Mouse (Mus musculus) embryonic facial prominence, embryonic 10.5 days (tissue): ENCODE data around the gene Spag8. TPM values are rescaled to one million over a fixed set of nuclear protein-coding genes. Genes with fewer than 3 reads are reported as not detected.

Experiments used
- DNase-seq: peaks from one replicate; pipeline ENCODE4 v3.0.0-alpha.2; 2017; ENCODE audit warnings: low spot score
- H3K27ac ChIP-seq: fragments of 300-500 bp; sonication (generic); replicated peaks from 2 replicates; pipeline ENCODE4 v1.5.1; 2016; ENCODE audit warnings: mild to moderate bottlenecking
- H3K27me3 ChIP-seq: fragments of 300-500 bp; sonication (generic); replicated peaks from 2 replicates; pipeline ENCODE4 v1.6.1; 2016; ENCODE audit warnings: low read depth, mild to moderate bottlenecking; ENCODE audit not compliant: poor library complexity, severe bottlenecking
- H3K36me3 ChIP-seq: fragments of 300-500 bp; sonication (generic); replicated peaks from 2 replicates; pipeline ENCODE4 v1.6.1; 2016; ENCODE audit warnings: mild to moderate bottlenecking, moderate library complexity
- H3K4me1 ChIP-seq: fragments of 300-500 bp; sonication (generic); 2 replicates; pipeline ENCODE4 v1.6.1; 2016
- H3K4me3 ChIP-seq: fragments of 300-500 bp; sonication (generic); 2 replicates; pipeline ENCODE4 v1.5.1; 2016; ENCODE audit warnings: mild to moderate bottlenecking, moderate library complexity
- H3K9me3 ChIP-seq: fragments of 300-500 bp; sonication (generic); 2 replicates; pipeline ENCODE4 v1.6.1; 2016; ENCODE audit warnings: mild to moderate bottlenecking
- WGBS: fragments of 180-500 bp; shearing (Covaris S2); methylation state at CpG from one replicate; pipeline ENCODE4 v1.1.7; 2016; 5-methylcytosine and 5-hydroxymethylcytosine counted together
- microRNA-seq: library from miRNA; unstranded; fragments of <30 nt; microRNA quantifications from one replicate; pipeline ENCODE4, GENCODE M21; 2017
- polyA plus RNA-seq: library from polyadenylated mRNA; unstranded; fragments of >200 nt; fragmentation: Nextera tagmentation; extraction: Ambion mirVana; gene quantifications from 2 replicates; pipeline ENCODE4 v1.2.1, GENCODE M21; 2016

Gene Spag8
- polyA plus RNA-seq, 1 experiment from 2014 or later: 1.8 TPM

GRCm38 (mm10) chr4:43613060-43613730, 40.2 kb downstream of the Spag8 start:
- 62% methylated on average over 3 of the region's 3 CpGs for WGBS
- no peak for DNase-seq
- no peak overlapping the region for H3K4me3 ChIP-seq
- H3K36me3 ChIP-seq: no peaks in the 10 kb centered on the region
- no peaks in the 10 kb centered on the region for H3K27me3 ChIP-seq
- H3K9me3 ChIP-seq: no peaks in the 10 kb centered on the region
- no peak overlapping the region for H3K27ac ChIP-seq
- H3K4me1 ChIP-seq: no peaks in the 10 kb centered on the region

- H3K36me3 ChIP-seq: no peaks in the 10 kb centered on the region
- H3K27me3 ChIP-seq: no peaks in the 10 kb centered on the region
- DNase-seq: no peak
- H3K4me3 ChIP-seq: no peak overlapping the region
- 76% methylated on average over 10 of the region's 10 CpGs for WGBS
- H3K9me3 ChIP-seq: no peaks in the 10 kb centered on the region
- no peaks in the 10 kb centered on the region for H3K4me1 ChIP-seq
- H3K27ac ChIP-seq: no peak overlapping the region
Observed at GRCm38 (mm10) chr4:43612534-43612933, 40.9 kb downstream of the Spag8 start.

- Histone ChIP-seq H3K4me1 (no peaks in the 10 kb centered on the region), H3K4me3 (no peak overlapping the region), H3K36me3 (no peaks in the 10 kb centered on the region), H3K9me3 (no peaks in the 10 kb centered on the region), H3K27ac (no peak overlapping the region), H3K27me3 (no peaks in the 10 kb centered on the region)
- WGBS: 80% methylated on average over 9 of the region's 9 CpGs
- no peak for DNase-seq
Observed at GRCm38 (mm10) chr4:43604751-43605685, 48.4 kb downstream of the Spag8 start.

DNA sequence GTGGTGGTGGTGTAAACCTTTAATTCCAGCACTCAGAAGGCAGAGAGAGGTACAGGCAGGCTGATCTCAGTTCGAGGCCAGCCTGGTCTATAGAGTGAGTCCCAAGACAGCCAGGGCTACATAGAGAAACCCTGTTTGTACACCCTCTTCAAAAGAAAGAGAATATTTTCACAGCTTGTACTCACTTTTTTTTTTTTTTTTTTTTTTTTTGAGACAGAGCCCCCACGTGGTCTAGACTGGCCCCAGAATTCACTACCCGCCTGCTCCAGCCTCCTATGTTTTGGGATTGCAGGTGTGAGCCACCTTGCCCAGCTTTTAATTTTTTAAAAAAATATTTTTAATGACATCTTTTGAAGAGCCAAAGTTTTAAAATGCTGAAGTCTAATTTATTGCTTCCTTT, 49.3 kb downstream of the Spag8 start:
- Histone ChIP-seq H3K9me3 (no peaks in the 10 kb centered on the region), H3K27me3 (no peaks in the 10 kb centered on the region), H3K4me3 (no peak overlapping the region), H3K4me1 (no peaks in the 10 kb centered on the region), H3K36me3 (no peaks in the 10 kb centered on the region), H3K27ac (no peak overlapping the region)
- WGBS: 68% methylated on average over 3 of the region's 3 CpGs
- no peak for DNase-seq

Small RNA genes within 50 kb of the gene (microRNA-seq; reads per million reads assigned to microRNA genes)
- not detected for gene Gm25262

Other genes with a start within 250 kb of the Spag8 start
- 0.11 TPM in 1 of 2 replicates, not detected in the other for gene Fam166b, start 224.5 kb downstream of the Spag8 start, polyA plus RNA-seq
- gene Tesk1, start 211.7 kb downstream of the Spag8 start, polyA plus RNA-seq: 6.9 and 9.2 TPM in 2 replicates
- gene Cd72, start 199.0 kb downstream of the Spag8 start, polyA plus RNA-seq: 2.3 TPM in 2 replicates
- gene Sit1, start 169.9 kb downstream of the Spag8 start, polyA plus RNA-seq: not detected in 2 replicates
- 45.2 and 46.6 TPM in 2 replicates for gene Ccdc107, start 160.7 kb downstream of the Spag8 start, polyA plus RNA-seq
- gene Arhgef39, start 153.9 kb downstream of the Spag8 start, polyA plus RNA-seq: 44.1 and 48.2 TPM in 2 replicates
- 0.96 and 1.0 TPM in 2 replicates for gene Car9, start 146.6 kb downstream of the Spag8 start, polyA plus RNA-seq
- gene Tpm2, start 129.8 kb downstream of the Spag8 start, polyA plus RNA-seq: 59.4 and 61.1 TPM in 2 replicates
- gene Creb3, start 91.3 kb downstream of the Spag8 start, polyA plus RNA-seq: 35.7 and 36.0 TPM in 2 replicates
- 53.1 and 53.5 TPM in 2 replicates for gene Tln1, start 90.9 kb downstream of the Spag8 start, polyA plus RNA-seq
- gene Rgp1, start 74.9 kb downstream of the Spag8 start, polyA plus RNA-seq: 17.5 and 18.8 TPM in 2 replicates
- 26.6 and 28.0 TPM in 2 replicates for gene Gba2, start 74.7 kb downstream of the Spag8 start, polyA plus RNA-seq
- 0.34 and 0.99 TPM in 2 replicates for gene Msmp, start 69.1 kb downstream of the Spag8 start, polyA plus RNA-seq
- gene Npr2, start 21.7 kb downstream of the Spag8 start, polyA plus RNA-seq: 12.5 and 16.7 TPM in 2 replicates
- gene Hint2, start 2.9 kb upstream of the Spag8 start, polyA plus RNA-seq: 71.7 and 72.8 TPM in 2 replicates
- gene Tmem8b, start 15.4 kb upstream of the Spag8 start, polyA plus RNA-seq: 4.0 and 5.1 TPM in 2 replicates
- 1.4 and 1.7 TPM in 2 replicates for gene Fam221b, start 15.6 kb upstream of the Spag8 start, polyA plus RNA-seq
- gene Olfr70, start 47.2 kb upstream of the Spag8 start, polyA plus RNA-seq: 0.07 TPM in 1 of 2 replicates, not detected in the other
- not detected in 2 replicates for gene Olfr71, start 56.7 kb upstream of the Spag8 start, polyA plus RNA-seq
- 0.14 TPM in 1 of 2 replicates, not detected in the other for gene Hrct1, start 73.6 kb upstream of the Spag8 start, polyA plus RNA-seq
- gene Spaar, start 76.4 kb upstream of the Spag8 start, polyA plus RNA-seq: 0.06 TPM in 1 of 2 replicates, not detected in the other
- gene Olfr159, start 117.4 kb upstream of the Spag8 start, polyA plus RNA-seq: not detected in 2 replicates
- not detected in 2 replicates for gene Olfr156, start 170.3 kb upstream of the Spag8 start, polyA plus RNA-seq
- not detected in 2 replicates for gene Olfr157, start 186.6 kb upstream of the Spag8 start, polyA plus RNA-seq
- not detected in 2 replicates for gene Olfr155, start 198.0 kb upstream of the Spag8 start, polyA plus RNA-seq
- gene Reck, start 221.9 kb upstream of the Spag8 start, polyA plus RNA-seq: 17.4 and 19.3 TPM in 2 replicates